Mouse (Mus musculus) cerebellum, adult 2 months (tissue): ENCODE measurements around the gene Atg7.

Source experiments
- CTCF ChIP-seq: fragments of 200-500 bp; IDR thresholded peaks from 2 replicates; pipeline ENCODE4 v1.5.1; 2011; ENCODE audit warnings: low read depth, mild to moderate bottlenecking, control low read depth, low read length, moderate library complexity, borderline replicate concordance; ENCODE audit not compliant: insufficient read depth
- POLR2A ChIP-seq: fragments of 200-500 bp; IDR thresholded peaks from 2 replicates; pipeline ENCODE4 v1.6.1; 2011; ENCODE audit warnings: low read length, control low read depth, borderline replicate concordance; ENCODE audit not compliant: insufficient read depth

GRCm38 (mm10) chr6:114684407-114684806 is 41.5 kb downstream of the Atg7 start:
- TF ChIP-seq POLR2A: no peak
- TF ChIP-seq CTCF: no peak
